Mouse (Mus musculus) c-Kit-positive CD71-negative TER-119-negative erythroid progenitor cells, embryonic 14.5 days (primary cell): ENCODE data around the gene Cpt1c.
"Not testable (repeated sequence)": the region's sequence is repeated elsewhere in the genome, so short reads cannot be mapped to it uniquely, and the experiment has no call there.

Experiments
- DNase-seq: peaks from one replicate; pipeline ENCODE4 v3.0.0-alpha.2; 2013; ENCODE audit warnings: low read depth

The Cpt1c gene

GRCm38 (mm10) chr7:44974383-44975116, at the start of gene Cpt1c:
Cpt1c (minus strand) TSS chr7:44974851.
- peak; percentile 40 for DNase-seq

- not testable (repeated sequence) for DNase-seq
These were observed 49.1 kb upstream of the Cpt1c start for GRCm38 (mm10) chr7:45023711-45024110.

- DNase-seq: no peak
These were observed 45.6 kb upstream of the Cpt1c start for GRCm38 (mm10) chr7:45020225-45020624.

- no peak for DNase-seq
These were observed 44.5 kb upstream of the Cpt1c start for GRCm38 (mm10) chr7:45019031-45019571.

- peak; percentile 99 for DNase-seq
These were observed 42.8 kb upstream of the Cpt1c start, which contains the start of gene Rras for GRCm38 (mm10) chr7:45017242-45018061. Rras (plus strand) TSS chr7:45017961.

- DNase-seq: no peak
These were observed 42.1 kb upstream of the Cpt1c start for GRCm38 (mm10) chr7:45016761-45017160.

GRCm38 (mm10) chr7:45015957-45016612, 41.4 kb upstream of the Cpt1c start, which contains the start of gene Scaf1:
Scaf1 (minus strand) TSS chr7:45016363.
- DNase-seq: peak; percentile 97

- DNase-seq: no peak
These were observed 40.8 kb upstream of the Cpt1c start for GRCm38 (mm10) chr7:45015344-45015956.

- no peak for DNase-seq
These were observed 39.4 kb upstream of the Cpt1c start for GRCm38 (mm10) chr7:45014096-45014451.

GRCm38 (mm10) chr7:45013366-45014095, 38.9 kb upstream of the Cpt1c start:
- no peak for DNase-seq

GRCm38 (mm10) chr7:45012824-45013223, 38.2 kb upstream of the Cpt1c start:
- no peak for DNase-seq

- DNase-seq: no peak
These were observed 37.4 kb upstream of the Cpt1c start for GRCm38 (mm10) chr7:45012011-45012410.

GRCm38 (mm10) chr7:45008411-45008810, 33.8 kb upstream of the Cpt1c start:
- DNase-seq: no peak

- no peak for DNase-seq
These were observed 33.2 kb upstream of the Cpt1c start for GRCm38 (mm10) chr7:45007846-45008245.

GRCm38 (mm10) chr7:45007141-45007540, 32.5 kb upstream of the Cpt1c start:
- no peak for DNase-seq

- DNase-seq: no peak
These were observed 31.9 kb upstream of the Cpt1c start for GRCm38 (mm10) chr7:45006503-45006902.

- DNase-seq: no peak
These were observed 30.8 kb upstream of the Cpt1c start for GRCm38 (mm10) chr7:45005321-45005992.

- DNase-seq: no peak
These were observed 29.9 kb upstream of the Cpt1c start for GRCm38 (mm10) chr7:45004546-45004945.

GRCm38 (mm10) chr7:45002440-45002839, 27.8 kb upstream of the Cpt1c start:
- DNase-seq: no peak

- no peak for DNase-seq
These were observed 26.0 kb upstream of the Cpt1c start for GRCm38 (mm10) chr7:45000539-45001114.
